Mouse (Mus musculus): ENCODE measurements around the gene Dgki. TPM values are rescaled to one million over a fixed set of nuclear protein-coding genes. Genes with fewer than 3 reads are reported as not detected.

Dgki gene
- total and polyA plus RNA-seq, 2 experiments from 2014 or later = 0.11 to 0.33 TPM

DNA sequence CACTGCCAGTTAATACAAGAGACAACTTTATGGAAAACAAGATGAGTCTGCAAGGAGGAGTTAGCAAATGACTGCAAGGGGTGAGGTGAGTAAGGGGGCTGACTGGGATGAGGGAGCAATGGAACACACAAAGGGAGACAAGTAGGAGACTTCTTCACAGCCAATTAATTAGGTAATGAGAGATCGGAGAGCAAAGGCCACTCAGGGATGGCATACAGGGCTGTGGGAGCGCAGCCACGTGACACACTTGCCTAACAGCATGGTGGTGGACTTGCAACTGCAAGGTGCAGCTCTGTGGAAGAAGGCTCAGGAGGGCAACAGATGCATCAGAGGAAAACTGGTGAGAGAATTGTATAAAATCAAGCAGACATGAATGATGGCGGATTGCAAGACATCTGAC is 339.3 kb downstream of the Dgki start:
- no peaks in the 10 kb centered on the region for H3K27me3 ChIP-seq (ENCODE audit: control insufficient read depth, insufficient read depth, low read length)
- H3K9ac ChIP-seq (replicated peaks; ENCODE audit: low read depth, low read length) = no peak overlapping the region
- DNase-seq (ENCODE audit: low spot score) (no peak), ATAC-seq (ENCODE audit: insufficient read depth, low read depth) (no peak)
- TF ChIP-seq CTCF (IDR thresholded peaks at IDR 0.05; ENCODE audit: low read depth) = no peak
- TF ChIP-seq EP300 (IDR thresholded peaks at IDR 0.05; ENCODE audit: low read depth) = no peak
- no peak overlapping the region for H3K4me3 ChIP-seq (ENCODE audit: low read depth, low read length)
- no peak overlapping the region for H3K27ac ChIP-seq (ENCODE audit: low read depth)
- no peaks in the 10 kb centered on the region for H3K4me1 ChIP-seq (ENCODE audit: control insufficient read depth, insufficient read depth)
- no peaks in the 10 kb centered on the region for H3K36me3 ChIP-seq (replicated peaks; ENCODE audit: control insufficient read depth, insufficient read depth, low read length)
- H3K9me3 ChIP-seq (replicated peaks; ENCODE audit: control insufficient read depth, low read length) = no peaks in the 10 kb centered on the region
- H3K4me2 ChIP-seq (ENCODE audit: low read depth, low read length) = no peak overlapping the region
- 86% methylated on average over 4 of the region's 4 CpGs for WGBS

GRCm38 (mm10) chr6:36955293-36955692 is 344.7 kb downstream of the Dgki start:
- WGBS = 93% methylated on average over 4 of the region's 4 CpGs
- DNase-seq (ENCODE audit: low spot score) (peak; percentile 25), ATAC-seq (ENCODE audit: insufficient read depth, low read depth) (no peak)
- Histone ChIP-seq H3K36me3 (replicated peaks; ENCODE audit: control insufficient read depth, insufficient read depth, low read length) (no peaks in the 10 kb centered on the region), H3K9ac (replicated peaks; ENCODE audit: low read depth, low read length) (no peak overlapping the region), H3K4me1 (ENCODE audit: control insufficient read depth, insufficient read depth) (no peaks in the 10 kb centered on the region), H3K4me3 (ENCODE audit: low read depth, low read length) (no peak overlapping the region), H3K27ac (ENCODE audit: low read depth) (no peak overlapping the region), H3K27me3 (ENCODE audit: control insufficient read depth, insufficient read depth, low read length) (no peaks in the 10 kb centered on the region), H3K9me3 (replicated peaks; ENCODE audit: control insufficient read depth, low read length) (no peaks in the 10 kb centered on the region), H3K4me2 (ENCODE audit: low read depth, low read length) (no peak overlapping the region)
- peak; percentile 38 for TF ChIP-seq CTCF (IDR thresholded peaks at IDR 0.05; ENCODE audit: low read depth)
- no peak for TF ChIP-seq EP300 (IDR thresholded peaks at IDR 0.05; ENCODE audit: low read depth)

- DNase-seq (ENCODE audit: low spot score) (no peak), ATAC-seq (ENCODE audit: insufficient read depth, low read depth) (no peak)
- Histone ChIP-seq H3K36me3 (replicated peaks; ENCODE audit: control insufficient read depth, insufficient read depth, low read length) (no peaks in the 10 kb centered on the region), H3K4me3 (ENCODE audit: low read depth, low read length) (no peak overlapping the region), H3K27ac (ENCODE audit: low read depth) (no peak overlapping the region), H3K4me1 (ENCODE audit: control insufficient read depth, insufficient read depth) (no peaks in the 10 kb centered on the region), H3K9me3 (replicated peaks; ENCODE audit: control insufficient read depth, low read length) (no peaks in the 10 kb centered on the region), H3K4me2 (ENCODE audit: low read depth, low read length) (no peak overlapping the region), H3K9ac (replicated peaks; ENCODE audit: low read depth, low read length) (no peak overlapping the region), H3K27me3 (ENCODE audit: control insufficient read depth, insufficient read depth, low read length) (no peaks in the 10 kb centered on the region)
- TF ChIP-seq EP300 (IDR thresholded peaks at IDR 0.05; ENCODE audit: low read depth) = no peak
- no peak for TF ChIP-seq CTCF (IDR thresholded peaks at IDR 0.05; ENCODE audit: low read depth)
- 59% methylated on average over 3 of the region's 3 CpGs for WGBS
Observed at GRCm38 (mm10) chr6:36950648-36951047, 349.3 kb downstream of the Dgki start.

DNA sequence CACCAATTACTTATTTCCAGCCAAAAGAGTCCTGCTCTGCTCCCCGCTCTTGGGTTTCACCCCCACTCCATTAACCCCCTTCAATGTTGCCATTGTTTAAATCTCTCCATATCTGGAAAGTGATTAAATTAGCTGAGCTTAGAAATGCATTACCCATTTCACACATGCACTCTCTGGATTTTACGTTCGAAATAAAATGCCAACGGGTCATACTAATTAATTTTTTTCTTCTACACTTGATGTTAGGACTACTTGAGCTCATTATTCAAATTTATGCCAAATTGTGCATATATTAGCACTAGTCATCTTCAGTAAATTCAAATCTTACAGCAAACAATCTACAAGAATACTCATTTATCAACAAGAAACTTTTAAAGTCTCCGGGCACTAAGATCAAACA is 352.1 kb downstream of the Dgki start:
- no peak for TF ChIP-seq CTCF (IDR thresholded peaks at IDR 0.05; ENCODE audit: low read depth)
- no peak for TF ChIP-seq EP300 (IDR thresholded peaks at IDR 0.05; ENCODE audit: low read depth)
- Histone ChIP-seq H3K4me2 (ENCODE audit: low read depth, low read length) (no peak overlapping the region), H3K36me3 (replicated peaks; ENCODE audit: control insufficient read depth, insufficient read depth, low read length) (no peaks in the 10 kb centered on the region), H3K9ac (replicated peaks; ENCODE audit: low read depth, low read length) (no peak overlapping the region), H3K27me3 (ENCODE audit: control insufficient read depth, insufficient read depth, low read length) (no peaks in the 10 kb centered on the region), H3K4me3 (ENCODE audit: low read depth, low read length) (no peak overlapping the region), H3K9me3 (replicated peaks; ENCODE audit: control insufficient read depth, low read length) (no peaks in the 10 kb centered on the region), H3K27ac (ENCODE audit: low read depth) (no peak overlapping the region), H3K4me1 (ENCODE audit: control insufficient read depth, insufficient read depth) (no peaks in the 10 kb centered on the region)
- 94% methylated on average over 5 of the region's 5 CpGs for WGBS
- ATAC-seq (ENCODE audit: insufficient read depth, low read depth) (no peak), DNase-seq (ENCODE audit: low spot score) (no peak)

DNA sequence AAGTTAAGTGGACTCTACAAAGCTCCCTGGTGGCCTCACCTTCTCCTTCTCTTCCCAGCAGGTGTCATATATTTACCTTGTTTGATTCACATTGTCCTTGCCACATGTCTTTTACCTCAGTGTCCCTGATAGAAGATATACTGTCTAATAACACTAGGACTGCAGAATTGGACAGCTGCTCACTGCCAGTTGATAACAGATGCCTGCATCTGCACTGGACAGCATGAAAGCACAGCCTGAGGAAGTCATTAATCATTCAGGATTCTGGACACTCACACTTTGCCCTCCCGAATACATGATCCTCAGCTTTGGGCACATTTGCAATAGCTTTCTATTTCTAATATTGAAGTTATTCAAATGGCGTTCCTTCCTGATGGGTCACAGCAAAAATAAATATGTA is 362.5 kb downstream of the Dgki start:
- no peak for ATAC-seq (ENCODE audit: insufficient read depth, low read depth)
- Histone ChIP-seq H3K27ac (ENCODE audit: low read depth) (no peak overlapping the region), H3K9ac (replicated peaks; ENCODE audit: low read depth, low read length) (no peak overlapping the region), H3K36me3 (replicated peaks; ENCODE audit: control insufficient read depth, insufficient read depth, low read length) (no peaks in the 10 kb centered on the region), H3K27me3 (ENCODE audit: control insufficient read depth, insufficient read depth, low read length) (no peaks in the 10 kb centered on the region), H3K4me1 (ENCODE audit: control insufficient read depth, insufficient read depth) (no peaks in the 10 kb centered on the region), H3K4me3 (ENCODE audit: low read depth, low read length) (no peak overlapping the region), H3K4me2 (ENCODE audit: low read depth, low read length) (no peak overlapping the region), H3K9me3 (replicated peaks; ENCODE audit: control insufficient read depth, low read length) (no peaks in the 10 kb centered on the region)
- no peak for TF ChIP-seq EP300 (IDR thresholded peaks at IDR 0.05; ENCODE audit: low read depth)
- no peak for TF ChIP-seq CTCF (IDR thresholded peaks at IDR 0.05; ENCODE audit: low read depth)
- DNase-seq (ENCODE audit: low spot score) = no peak
- 53% methylated on average over 2 of the region's 2 CpGs for WGBS

DNA sequence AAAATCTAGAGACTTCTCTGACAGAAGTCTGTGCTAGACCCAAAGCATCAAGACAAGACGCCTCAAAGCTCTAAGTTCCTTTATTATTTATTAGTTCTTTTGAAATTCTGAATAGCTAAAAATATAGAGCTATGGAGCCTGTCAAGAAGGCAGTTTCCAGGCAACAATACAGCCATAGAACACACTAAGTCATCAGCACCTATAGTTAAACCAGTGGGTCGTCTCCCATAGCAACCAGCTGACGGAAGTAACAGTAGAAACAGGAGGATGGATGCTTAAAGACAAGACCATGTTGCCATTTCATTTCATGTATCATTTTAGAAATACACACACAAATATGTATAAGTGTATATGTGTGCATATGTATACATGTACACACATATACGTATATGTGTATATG is 363.2 kb downstream of the Dgki start:
- ATAC-seq (ENCODE audit: insufficient read depth, low read depth) = no peak

More for the DNA sequence above, 363.2 kb downstream of the Dgki start:
- Histone ChIP-seq H3K4me1 (ENCODE audit: control insufficient read depth, insufficient read depth) (no peaks in the 10 kb centered on the region), H3K4me3 (ENCODE audit: low read depth, low read length) (no peak overlapping the region), H3K27me3 (ENCODE audit: control insufficient read depth, insufficient read depth, low read length) (no peaks in the 10 kb centered on the region), H3K36me3 (replicated peaks; ENCODE audit: control insufficient read depth, insufficient read depth, low read length) (no peaks in the 10 kb centered on the region), H3K4me2 (ENCODE audit: low read depth, low read length) (no peak overlapping the region), H3K9ac (replicated peaks; ENCODE audit: low read depth, low read length) (no peak overlapping the region), H3K27ac (ENCODE audit: low read depth) (no peak overlapping the region), H3K9me3 (replicated peaks; ENCODE audit: control insufficient read depth, low read length) (no peaks in the 10 kb centered on the region)
- TF ChIP-seq CTCF (IDR thresholded peaks at IDR 0.05; ENCODE audit: low read depth) = no peak
- no peak for TF ChIP-seq EP300 (IDR thresholded peaks at IDR 0.05; ENCODE audit: low read depth)
- DNase-seq (ENCODE audit: low spot score) = no peak
- 87% methylated on average over 4 of the region's 4 CpGs for WGBS
